Mouse (Mus musculus) embryonic facial prominence, embryonic 13.5 days (tissue): ENCODE measurements around the gene Ola1. TPM values are rescaled to one million over a fixed set of nuclear protein-coding genes. Genes with fewer than 3 reads are reported as not detected.
A peak's percentile ranks its signal among the peaks of the same experiment; 100 is the strongest.

ENCODE experiments used
- ATAC-seq: fragments of 200-750 bp; cut with Nextera tagmentation; 2 replicates; pipeline ENCODE4 v1.8.0; 2017; ENCODE audit warnings: low read depth; ENCODE audit not compliant: insufficient number of reproducible peaks, insufficient read depth, low FRiP score, low TSS enrichment
- H3K27ac ChIP-seq: fragments of 300-500 bp; sonication (generic); 2 replicates; pipeline ENCODE4 v1.5.1; 2015; ENCODE audit warnings: moderate library complexity, mild to moderate bottlenecking, inconsistent platforms
- H3K27me3 ChIP-seq: fragments of 300-500 bp; sonication (generic); 2 replicates; pipeline ENCODE4 v1.6.1; 2015; ENCODE audit warnings: mild to moderate bottlenecking, inconsistent platforms
- H3K36me3 ChIP-seq: fragments of 300-500 bp; sonication (generic); 2 replicates; pipeline ENCODE4 v1.6.1; 2015; ENCODE audit warnings: mild to moderate bottlenecking, inconsistent platforms
- H3K4me1 ChIP-seq: fragments of 300-500 bp; sonication (generic); 2 replicates; pipeline ENCODE4 v1.6.1; 2015; ENCODE audit warnings: inconsistent platforms
- H3K4me2 ChIP-seq: fragments of 300-500 bp; sonication (generic); 2 replicates; pipeline ENCODE4 v1.6.1; 2015; ENCODE audit warnings: moderate library complexity, mild to moderate bottlenecking, inconsistent platforms
- H3K4me3 ChIP-seq: fragments of 300-500 bp; sonication (generic); 2 replicates; pipeline ENCODE4 v1.5.1; 2015; ENCODE audit warnings: mild to moderate bottlenecking, inconsistent platforms
- H3K9ac ChIP-seq: fragments of 300-500 bp; sonication (generic); 2 replicates; pipeline ENCODE4 v1.6.1; 2015; ENCODE audit warnings: mild to moderate bottlenecking, inconsistent platforms
- H3K9me3 ChIP-seq: fragments of 300-500 bp; sonication (generic); 2 replicates; pipeline ENCODE4 v1.6.1; 2016; ENCODE audit warnings: inconsistent platforms
- WGBS: fragments of 180-500 bp; shearing (Covaris S2); methylation state at CpG from one replicate; pipeline ENCODE4 v1.1.7; 2015; ENCODE audit warnings: mixed read lengths; 5-methylcytosine and 5-hydroxymethylcytosine counted together
- polyA plus RNA-seq: library from polyadenylated mRNA; unstranded; fragments of >200 nt; fragmentation: Nextera tagmentation; extraction: Ambion mirVana; gene quantifications from 2 replicates; pipeline ENCODE4 v1.2.1, GENCODE M21; 2015

Ola1 gene
- 108 and 118 TPM in 2 replicates for polyA plus RNA-seq

DNA sequence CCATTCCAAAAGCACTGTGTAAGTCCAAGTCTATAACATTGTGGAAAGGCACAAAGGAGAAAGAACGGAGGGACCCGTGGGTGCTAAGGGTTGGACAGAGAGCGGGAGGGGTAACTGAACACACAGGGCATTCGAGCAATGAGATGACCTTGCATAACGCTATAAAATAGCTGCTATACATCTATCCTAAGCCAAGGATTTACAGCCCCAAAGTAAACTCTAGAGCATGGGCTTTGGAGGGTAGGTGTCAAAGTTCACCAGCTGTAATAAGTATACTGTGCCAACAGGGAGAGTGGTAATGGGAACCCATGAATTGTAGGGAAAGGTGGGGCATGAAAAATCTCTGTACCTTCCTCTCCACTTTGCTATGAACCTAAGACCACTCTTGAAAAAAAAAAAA is at the start of gene Ola1:
Gene Ola1, minus strand, starts transcription at position 12 of the 400 bp plus-strand sequence.
- H3K4me1 ChIP-seq: no peaks in the 10 kb centered on the region
- no peak within 1 kb of the TSS for H3K4me3 ChIP-seq
- whole genome bisulfite sequencing: 87% methylated on average over 5 of the region's 5 CpGs
- no peaks in the 10 kb centered on the region for H3K27me3 ChIP-seq
- H3K9me3 ChIP-seq: no peaks in the 10 kb centered on the region
- H3K4me2 ChIP-seq: no peak within 1 kb of the TSS
- H3K9ac ChIP-seq: no peak within 1 kb of the TSS
- no peaks in the 10 kb centered on the region for H3K36me3 ChIP-seq
- no peak for ATAC-seq
- H3K27ac ChIP-seq: no peak within 1 kb of the TSS

DNA sequence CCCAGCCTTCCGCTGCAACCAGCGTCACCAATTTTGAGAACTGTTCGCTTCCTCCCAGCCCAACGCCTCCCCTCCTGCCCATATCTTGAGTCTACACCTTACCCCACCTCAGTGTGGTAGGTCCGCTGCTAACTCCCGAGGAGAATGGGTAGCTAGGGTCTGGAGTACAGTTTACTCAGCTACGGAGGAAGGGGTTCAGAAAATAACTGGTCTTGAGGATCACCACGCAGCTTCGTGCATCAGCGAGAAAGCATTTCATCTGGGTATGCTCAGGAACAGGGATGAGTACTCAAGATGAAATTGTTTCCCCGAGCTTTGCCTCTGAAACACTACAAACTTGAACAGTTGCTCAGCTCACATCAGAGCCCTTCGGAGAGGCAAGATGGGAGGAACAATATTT is 49.6 kb upstream of the Ola1 start:
- no peak overlapping the region for H3K4me3 ChIP-seq
- no peaks in the 10 kb centered on the region for H3K9me3 ChIP-seq
- peak overlapping the region; percentile 37 for H3K4me2 ChIP-seq
- no peak overlapping the region for H3K27ac ChIP-seq
- H3K4me1 ChIP-seq: peaks cover 55% of the 10 kb centered on the region
- H3K27me3 ChIP-seq: peaks cover 94% of the 10 kb centered on the region
- H3K9ac ChIP-seq: no peak overlapping the region
- H3K36me3 ChIP-seq: no peaks in the 10 kb centered on the region
- 4% methylated on average over 12 of the region's 12 CpGs for WGBS
- ATAC-seq: no peak

DNA sequence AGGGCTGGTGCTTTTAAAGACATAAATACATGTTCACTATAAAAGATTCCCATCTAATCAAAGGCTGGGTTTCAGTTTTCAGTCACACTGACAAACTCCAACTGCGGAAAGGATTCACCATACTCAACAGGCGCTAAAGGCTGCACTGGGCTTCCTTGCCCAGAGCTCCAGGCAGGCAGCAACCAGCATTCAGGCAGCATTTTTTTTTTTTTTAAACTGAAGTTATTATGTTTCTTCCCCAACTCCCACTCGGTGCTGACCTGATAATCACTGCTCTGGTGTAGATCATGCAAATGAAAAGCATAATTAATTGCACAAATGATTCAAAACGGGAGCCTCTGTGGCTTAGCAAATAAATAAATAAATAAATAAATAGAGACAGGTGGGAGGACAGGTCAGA is 49.1 kb upstream of the Ola1 start:
- peak overlapping the region; percentile 37; the same call in 1 of the 2 replicates for H3K4me2 ChIP-seq
- WGBS: 4% methylated on average over 4 of the region's 4 CpGs
- ATAC-seq: no peak
- no peaks in the 10 kb centered on the region for H3K9me3 ChIP-seq
- no peaks in the 10 kb centered on the region for H3K36me3 ChIP-seq
- H3K9ac ChIP-seq: no peak overlapping the region
- H3K4me3 ChIP-seq: no peak overlapping the region
- H3K27ac ChIP-seq: no peak overlapping the region
- peaks cover 92% of the 10 kb centered on the region for H3K27me3 ChIP-seq
- peaks cover 55% of the 10 kb centered on the region for H3K4me1 ChIP-seq

DNA sequence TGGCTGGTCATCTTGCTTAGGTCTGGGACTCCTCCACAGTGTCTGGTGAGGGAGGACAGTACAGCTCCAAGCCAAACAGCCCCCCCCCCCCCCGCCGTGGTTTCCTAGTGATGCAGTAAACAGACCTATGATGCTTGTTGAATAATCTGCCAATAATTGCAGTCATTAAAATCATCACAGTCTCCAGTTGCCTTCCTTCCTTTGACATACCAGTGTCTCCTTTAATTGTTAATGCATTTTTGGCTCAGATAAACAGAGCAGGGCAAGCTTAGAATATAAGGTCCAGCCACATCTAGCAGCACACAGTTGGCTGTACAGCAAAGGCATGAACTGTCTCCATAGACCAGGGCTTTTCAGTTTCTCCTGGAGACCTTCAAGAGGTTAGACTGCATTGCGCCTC is 48.5 kb upstream of the Ola1 start:
- Histone ChIP-seq H3K27ac (no peak overlapping the region), H3K4me3 (no peak overlapping the region), H3K4me2 (no peak overlapping the region), H3K4me1 (peaks cover 53% of the 10 kb centered on the region), H3K9me3 (no peaks in the 10 kb centered on the region), H3K27me3 (peaks cover 88% of the 10 kb centered on the region), H3K9ac (no peak overlapping the region), H3K36me3 (no peaks in the 10 kb centered on the region)
- 21% methylated on average over 3 of the region's 3 CpGs for WGBS
- ATAC-seq: no peak

DNA sequence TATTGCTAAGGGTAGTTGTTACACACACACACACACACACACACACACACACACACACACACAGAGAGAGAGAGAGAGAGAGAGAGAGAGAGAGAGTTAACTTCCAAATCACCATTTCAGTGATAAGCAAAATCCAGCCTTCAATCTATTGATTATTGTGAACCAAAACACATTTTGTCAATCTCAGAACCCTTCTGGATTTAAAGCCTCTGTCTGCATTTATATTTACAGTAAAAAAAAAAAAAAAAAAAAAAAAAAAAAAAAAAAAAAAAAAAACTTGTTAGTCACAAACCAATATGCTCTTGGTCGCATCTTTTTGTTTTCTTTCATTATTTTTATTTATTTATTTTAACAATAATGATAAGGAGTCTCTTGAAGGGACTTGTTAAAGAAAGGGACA is 47.9 kb upstream of the Ola1 start:
- Histone ChIP-seq H3K4me2 (no peak overlapping the region), H3K27ac (no peak overlapping the region), H3K9ac (no peak overlapping the region), H3K9me3 (0 out of 2 replicates have a peak, but pooled peaks cover 4% of the 10 kb centered on the region), H3K4me1 (peaks cover 47% of the 10 kb centered on the region), H3K4me3 (no peak overlapping the region), H3K36me3 (no peaks in the 10 kb centered on the region), H3K27me3 (peaks cover 89% of the 10 kb centered on the region)
- no peak for ATAC-seq
- WGBS: 39% methylated on average over 1 of the region's 1 CpGs

DNA sequence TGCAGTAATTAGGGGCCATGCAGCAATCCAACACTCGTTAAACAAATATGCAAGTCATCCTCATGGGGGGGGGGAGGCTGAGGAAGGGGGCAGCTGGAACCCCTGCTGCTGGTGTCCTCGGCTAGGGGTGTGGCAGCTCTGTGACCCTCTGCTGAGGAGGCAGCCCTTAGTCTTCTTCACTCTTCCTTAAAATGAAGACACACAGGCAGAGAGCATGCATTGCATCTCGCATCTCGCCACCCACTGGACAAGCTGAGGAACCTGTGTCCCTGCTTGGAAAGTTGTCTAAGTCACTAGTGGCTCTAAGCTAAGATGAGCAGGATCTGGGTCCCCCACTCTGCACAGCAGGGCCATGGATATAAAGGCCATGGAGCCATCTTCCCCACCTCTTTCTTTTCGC is 47.3 kb upstream of the Ola1 start:
- H3K9me3 ChIP-seq: 0 out of 2 replicates have a peak, but pooled peaks cover 4% of the 10 kb centered on the region
- ATAC-seq: no peak

DNA sequence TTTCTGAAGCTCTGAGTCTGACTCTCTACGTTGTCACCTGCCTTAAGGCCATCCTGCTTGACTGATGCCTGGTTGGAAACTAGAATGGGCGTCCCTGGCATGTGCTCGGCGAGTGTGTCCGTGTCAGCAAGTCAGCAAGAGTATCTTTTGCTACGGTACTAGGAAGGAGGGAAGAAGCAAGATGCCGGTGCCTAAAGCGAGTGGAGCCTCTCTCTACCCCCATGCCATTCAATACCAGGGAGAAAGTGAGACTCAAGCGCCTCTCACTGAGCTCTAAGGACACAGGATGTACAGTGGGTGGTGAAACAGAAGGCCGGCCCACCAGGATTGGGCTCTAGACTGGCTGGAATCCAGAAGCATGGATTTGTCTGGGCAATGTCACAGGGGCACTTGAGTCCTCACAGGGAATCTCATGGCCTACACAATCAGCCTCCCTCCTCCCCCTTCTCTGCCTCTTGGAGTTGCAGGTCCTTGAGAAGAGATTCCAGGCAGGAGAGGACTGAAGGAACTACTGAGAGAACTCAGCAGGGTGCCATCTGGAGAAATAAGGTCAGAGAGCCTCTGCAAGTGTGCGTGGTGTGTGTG is 46.0 kb upstream of the Ola1 start:
- Histone ChIP-seq H3K27me3 (peaks cover 70% of the 10 kb centered on the region), H3K27ac (no peak overlapping the region), H3K36me3 (no peaks in the 10 kb centered on the region), H3K9me3 (0 out of 2 replicates have a peak, but pooled peaks cover 4% of the 10 kb centered on the region), H3K4me3 (peak overlapping the region; percentile 54), H3K9ac (peak overlapping the region; percentile 69; the same call in 1 of the 2 replicates), H3K4me2 (peak overlapping the region; percentile 88), H3K4me1 (peaks cover 33% of the 10 kb centered on the region)
- ATAC-seq: 0 out of 2 replicates have a peak, but pooled peaks have one; percentile 20
- 5% methylated on average over 11 of the region's 11 CpGs for WGBS

More for the DNA sequence above, 47.3 kb upstream of the Ola1 start:
- Histone ChIP-seq H3K4me1 (peaks cover 41% of the 10 kb centered on the region), H3K27ac (no peak overlapping the region), H3K4me2 (peak overlapping the region; percentile 0), H3K4me3 (no peak overlapping the region), H3K36me3 (no peaks in the 10 kb centered on the region), H3K9ac (no peak overlapping the region), H3K27me3 (peaks cover 83% of the 10 kb centered on the region)
- 12% methylated on average over 5 of the region's 5 CpGs for WGBS

DNA sequence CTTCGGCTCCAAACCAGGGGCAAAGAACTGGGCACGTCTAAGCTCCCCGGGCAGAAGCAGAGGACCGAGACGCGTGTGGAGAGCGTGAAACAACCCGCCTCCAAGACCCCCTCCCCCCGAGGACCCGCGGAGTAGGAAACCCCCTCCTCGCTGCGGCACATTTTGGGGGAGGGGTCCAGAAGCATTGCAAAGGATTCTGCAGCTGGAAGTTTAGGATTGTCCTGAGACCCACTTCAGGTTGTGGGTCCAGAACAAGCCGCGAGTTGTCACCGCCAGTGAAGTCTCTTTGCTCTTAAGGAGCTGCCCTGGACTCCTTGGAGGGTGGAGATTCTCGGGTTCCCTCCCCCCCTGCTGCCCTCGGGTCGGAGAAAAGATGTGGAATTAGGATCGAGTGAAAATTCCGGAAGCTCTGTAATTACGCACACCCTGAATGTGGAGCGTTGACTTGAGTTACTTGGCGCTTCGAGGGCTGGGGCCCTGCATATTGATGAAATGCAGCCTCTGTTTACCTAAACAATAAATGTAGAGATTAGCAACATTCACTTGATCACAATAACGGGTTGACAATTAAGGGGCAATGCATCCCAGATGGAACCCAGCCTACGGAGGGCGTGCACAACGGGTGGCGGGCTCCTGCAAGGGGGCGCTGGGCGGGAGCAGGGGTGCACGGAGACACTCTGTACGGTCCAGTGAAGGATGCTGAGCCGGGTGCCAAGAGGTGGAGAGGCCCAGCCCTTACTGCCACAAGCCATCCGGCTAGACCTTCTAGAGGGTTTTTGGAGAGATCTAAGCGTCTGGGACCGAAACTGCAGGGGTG is 45.3 kb upstream of the Ola1 start:
- peak overlapping the region; percentile 54 for H3K4me3 ChIP-seq
- peak overlapping the region; percentile 69 for H3K9ac ChIP-seq
- ATAC-seq: 0 out of 2 replicates have a peak, but pooled peaks have one; percentile 33
- peak overlapping the region; percentile 39 for H3K27ac ChIP-seq
- H3K9me3 ChIP-seq: 0 out of 2 replicates have a peak, but pooled peaks cover 4% of the 10 kb centered on the region
- peaks cover 64% of the 10 kb centered on the region for H3K27me3 ChIP-seq
- H3K4me2 ChIP-seq: peak overlapping the region; percentile 88
- H3K36me3 ChIP-seq: no peaks in the 10 kb centered on the region
- 1% methylated on average over 38 of the region's 38 CpGs for WGBS
- peaks cover 33% of the 10 kb centered on the region for H3K4me1 ChIP-seq

DNA sequence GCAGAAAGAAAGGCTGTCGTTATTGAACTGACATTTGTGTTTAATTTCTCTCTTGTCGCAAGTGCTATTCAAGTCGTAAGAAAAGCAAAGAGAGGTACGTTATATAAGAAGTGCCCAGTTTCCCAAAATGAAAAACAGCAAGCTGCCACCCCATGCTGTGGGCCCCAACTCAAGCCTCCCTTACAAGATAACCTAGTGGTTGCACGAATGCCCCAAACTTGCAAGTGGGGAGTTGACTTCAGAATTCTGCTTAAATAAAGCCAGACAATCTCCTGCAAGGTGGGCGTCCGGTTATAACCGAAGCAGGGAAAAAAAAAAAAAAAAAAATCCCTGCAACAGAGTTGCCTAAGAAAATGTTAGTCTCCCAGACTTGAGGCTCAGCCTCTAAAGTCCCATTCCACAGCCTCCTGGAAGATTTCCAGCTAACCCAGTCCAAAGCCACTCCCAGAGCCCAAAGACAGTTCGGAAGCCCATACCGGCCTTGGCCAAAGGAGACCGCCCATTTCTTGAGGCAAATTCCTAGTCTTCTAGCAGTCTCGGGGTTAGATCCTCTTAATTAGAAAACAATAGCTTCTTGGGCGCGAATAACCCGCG is 44.5 kb upstream of the Ola1 start:
- H3K4me3 ChIP-seq: peak overlapping the region; percentile 54
- H3K4me2 ChIP-seq: peak overlapping the region; percentile 88
- H3K27ac ChIP-seq: peak overlapping the region; percentile 39; the same call in 1 of the 2 replicates
- H3K9ac ChIP-seq: peak overlapping the region; percentile 69
- H3K27me3 ChIP-seq: peaks cover 57% of the 10 kb centered on the region
- 3% methylated on average over 16 of the region's 16 CpGs for WGBS
- no peaks in the 10 kb centered on the region for H3K36me3 ChIP-seq
- H3K9me3 ChIP-seq: 0 out of 2 replicates have a peak, but pooled peaks cover 4% of the 10 kb centered on the region
- peaks cover 34% of the 10 kb centered on the region for H3K4me1 ChIP-seq
- ATAC-seq: no peak

DNA sequence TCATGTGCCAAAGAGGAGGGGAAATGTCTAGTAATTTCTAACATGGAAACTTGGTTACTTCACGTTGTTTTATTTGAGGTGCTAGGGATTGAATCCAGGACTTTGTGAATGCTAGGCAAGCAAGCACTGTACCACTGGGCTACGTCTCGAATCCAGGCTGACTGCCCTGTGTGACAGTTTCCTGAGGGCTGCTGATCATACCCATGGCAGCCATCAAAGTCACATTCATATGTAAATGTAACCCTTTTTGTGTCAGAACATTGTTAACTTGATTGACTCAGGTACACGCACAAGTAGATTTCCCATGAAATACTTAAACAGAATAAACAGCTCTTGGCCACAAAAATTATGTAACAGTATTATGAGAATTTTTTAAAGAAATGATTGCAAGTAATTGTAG is 30.0 kb upstream of the Ola1 start:
- 81% methylated on average over 4 of the region's 4 CpGs for WGBS
- ATAC-seq: no peak

DNA sequence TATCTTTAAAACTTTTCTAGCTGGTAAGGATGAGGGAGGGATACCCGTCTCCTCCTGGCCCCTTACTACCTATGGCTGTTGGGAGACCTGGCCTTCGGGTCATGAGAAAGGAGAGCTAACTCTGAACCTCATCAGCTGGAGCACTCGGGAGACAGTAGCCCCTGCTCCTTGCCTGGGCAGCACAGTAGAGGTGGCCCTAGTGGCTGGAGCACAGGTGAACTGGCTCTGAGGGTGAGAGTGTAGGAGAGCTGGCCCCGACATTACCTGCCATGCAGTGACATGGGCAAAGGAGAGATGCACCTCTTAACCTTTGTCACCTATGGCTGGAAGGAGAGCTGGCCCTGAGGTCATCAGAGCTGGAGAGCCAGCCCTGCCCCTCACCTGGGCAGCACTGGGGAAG is 22.6 kb upstream of the Ola1 start:
- no peaks in the 10 kb centered on the region for H3K4me1 ChIP-seq
- ATAC-seq: no peak
- H3K36me3 ChIP-seq: no peaks in the 10 kb centered on the region
- H3K4me2 ChIP-seq: no peak overlapping the region
- no peaks in the 10 kb centered on the region for H3K27me3 ChIP-seq
- H3K27ac ChIP-seq: no peak overlapping the region
- H3K4me3 ChIP-seq: no peak overlapping the region
- H3K9ac ChIP-seq: no peak overlapping the region
- 70% methylated on average over 4 of the region's 4 CpGs for WGBS
- H3K9me3 ChIP-seq: no peaks in the 10 kb centered on the region

More for the DNA sequence above, 30.0 kb upstream of the Ola1 start:
- Histone ChIP-seq H3K4me2 (no peak overlapping the region), H3K9me3 (peaks cover 6% of the 10 kb centered on the region; the same call in 1 of the 2 replicates), H3K4me3 (no peak overlapping the region), H3K27ac (no peak overlapping the region), H3K9ac (no peak overlapping the region), H3K27me3 (no peaks in the 10 kb centered on the region), H3K4me1 (no peaks in the 10 kb centered on the region), H3K36me3 (no peaks in the 10 kb centered on the region)
